Mouse (Mus musculus): ENCODE data around the gene Dars.
"Not testable (repeated sequence)": the region's sequence is repeated elsewhere in the genome, so short reads cannot be mapped to it uniquely, and the experiment has no call there.

The Dars gene

DNA sequence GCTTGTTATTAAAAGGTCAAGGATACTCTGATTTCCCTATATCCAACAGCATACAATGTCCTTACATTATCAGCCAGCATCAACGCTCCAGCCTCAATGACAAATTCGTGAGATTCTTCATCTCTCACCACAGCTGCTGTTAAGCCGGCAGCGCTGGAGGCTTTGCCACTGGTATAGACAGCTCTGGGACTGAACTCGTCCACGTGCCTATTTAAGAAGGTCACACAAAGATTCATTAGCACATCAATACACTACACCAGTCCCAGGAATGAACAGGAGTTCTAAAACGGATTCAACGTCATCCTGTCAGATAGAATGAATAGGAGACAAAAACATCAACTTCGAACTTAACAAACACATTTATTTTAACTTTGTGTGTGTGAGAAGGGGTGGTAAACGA lies 72.9 kb downstream of the Dars start:
- no peak for DNase-seq (ENCODE audit: low spot score in 2 of 2)

DNA sequence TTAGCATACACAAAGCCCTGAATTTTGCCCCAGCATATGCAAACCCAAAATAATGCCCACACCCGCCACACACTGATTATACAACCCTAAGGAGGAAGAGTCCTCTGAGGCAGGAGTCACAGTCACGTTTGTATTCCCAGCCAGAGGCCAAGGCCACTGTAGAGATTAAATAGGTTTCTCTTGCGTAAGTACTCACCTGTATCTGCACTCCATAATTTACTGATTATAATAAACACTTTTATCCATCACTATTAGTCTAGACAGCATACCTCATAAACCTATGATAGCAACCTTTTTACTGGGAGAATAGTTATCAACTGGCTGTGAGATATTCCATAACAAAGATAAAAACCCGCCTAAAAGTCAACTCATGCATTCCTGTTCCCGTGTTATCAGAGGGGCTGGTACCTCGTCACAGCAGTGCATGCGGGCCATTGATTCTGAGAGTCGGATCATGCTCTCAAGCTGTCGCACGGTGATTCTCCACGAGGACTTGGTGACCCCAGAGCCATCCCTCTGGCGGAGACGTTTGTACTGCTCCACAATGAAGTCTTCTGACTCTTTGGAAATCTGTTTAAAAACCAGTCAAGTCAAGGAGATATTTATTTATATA lies 79.4 kb downstream of the Dars start:
- DNase-seq (ENCODE audit: low spot score in 2 of 2), result no peak

DNA sequence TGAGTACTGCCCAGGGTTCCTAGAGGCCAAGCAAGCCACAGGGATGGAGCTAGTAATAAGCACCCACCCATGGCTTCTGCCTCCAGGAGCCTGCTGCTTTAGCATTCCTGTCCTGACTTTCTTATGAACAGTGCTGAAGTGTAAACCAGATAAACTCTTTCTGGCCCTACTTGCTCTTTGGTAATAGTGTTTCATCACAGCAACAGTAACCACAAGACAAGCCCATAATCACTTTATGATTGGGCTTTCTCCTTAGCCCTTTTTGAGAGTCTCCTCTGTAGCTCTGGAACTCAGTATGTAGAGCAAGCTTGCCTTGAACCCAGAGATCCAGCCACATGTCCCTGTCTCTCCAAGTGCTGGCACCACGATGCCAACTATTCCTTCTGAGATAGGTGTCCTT lies 86.9 kb downstream of the Dars start:
- DNase-seq (ENCODE audit: low spot score in 2 of 2), result no peak

DNA sequence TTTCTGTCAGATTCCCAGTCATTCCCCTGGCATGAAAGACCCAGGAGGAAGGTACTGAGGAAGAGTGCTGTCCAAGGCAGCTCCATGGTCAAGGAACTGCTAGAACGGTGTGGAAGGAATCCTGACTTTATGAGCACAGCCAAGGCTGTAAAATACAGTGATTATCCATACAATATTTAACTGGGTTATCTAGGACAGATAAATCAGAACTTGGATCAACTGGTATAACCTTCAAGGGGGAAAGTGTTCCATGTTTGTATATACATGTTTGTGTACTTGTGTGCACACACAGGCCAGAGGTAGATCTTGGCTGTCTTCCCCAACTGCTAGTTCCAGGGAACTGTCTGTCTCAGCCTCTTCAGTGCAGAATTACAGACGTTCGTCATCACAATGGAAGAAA lies 89.0 kb downstream of the Dars start, which contains the start of gene Lct:
Gene Lct, minus strand, starts transcription at position 101 of the 400 bp plus-strand sequence.
- no peak for DNase-seq (ENCODE audit: low spot score in 2 of 2)

DNA sequence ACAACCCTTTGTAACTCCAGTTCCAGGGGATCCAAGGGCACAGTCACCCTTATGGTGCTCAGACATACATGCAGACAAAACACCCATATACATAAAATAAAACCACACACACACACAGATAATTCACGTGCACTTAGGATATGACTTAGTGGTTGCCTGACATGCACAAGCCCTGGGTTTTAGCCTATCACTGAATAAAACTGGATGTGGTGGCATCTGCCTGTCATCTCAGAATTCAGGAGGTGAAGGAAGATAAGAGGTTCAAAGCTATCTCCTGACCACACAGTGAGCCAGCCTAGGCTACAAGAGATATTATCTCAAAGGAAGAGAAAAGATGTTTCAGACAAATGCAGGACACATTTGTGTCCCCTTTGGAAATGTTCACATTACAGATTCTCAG lies 90.0 kb downstream of the Dars start:
- DNase-seq (ENCODE audit: low spot score in 2 of 2), result no peak

DNA sequence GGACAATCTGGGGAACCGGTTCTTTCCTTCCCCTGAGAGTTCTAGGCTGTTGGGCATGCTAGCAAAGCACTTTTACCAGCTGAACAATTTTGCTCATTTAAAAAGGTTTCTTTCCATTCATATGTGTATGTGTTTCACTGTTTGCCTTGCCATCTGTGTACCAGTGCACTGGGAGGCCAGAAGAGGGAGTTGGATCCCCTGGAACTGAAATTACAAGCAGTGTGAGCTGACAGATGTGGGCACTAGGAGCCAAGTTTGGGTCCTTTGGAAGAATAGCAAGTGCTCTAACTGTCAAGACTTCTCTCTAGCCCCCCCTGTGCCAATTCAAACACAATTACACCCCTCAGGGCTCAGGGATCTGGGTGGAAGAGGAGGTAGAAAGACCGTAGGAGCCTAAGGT lies 92.4 kb downstream of the Dars start:
- no peak for DNase-seq (ENCODE audit: low spot score in 2 of 2)

DNA sequence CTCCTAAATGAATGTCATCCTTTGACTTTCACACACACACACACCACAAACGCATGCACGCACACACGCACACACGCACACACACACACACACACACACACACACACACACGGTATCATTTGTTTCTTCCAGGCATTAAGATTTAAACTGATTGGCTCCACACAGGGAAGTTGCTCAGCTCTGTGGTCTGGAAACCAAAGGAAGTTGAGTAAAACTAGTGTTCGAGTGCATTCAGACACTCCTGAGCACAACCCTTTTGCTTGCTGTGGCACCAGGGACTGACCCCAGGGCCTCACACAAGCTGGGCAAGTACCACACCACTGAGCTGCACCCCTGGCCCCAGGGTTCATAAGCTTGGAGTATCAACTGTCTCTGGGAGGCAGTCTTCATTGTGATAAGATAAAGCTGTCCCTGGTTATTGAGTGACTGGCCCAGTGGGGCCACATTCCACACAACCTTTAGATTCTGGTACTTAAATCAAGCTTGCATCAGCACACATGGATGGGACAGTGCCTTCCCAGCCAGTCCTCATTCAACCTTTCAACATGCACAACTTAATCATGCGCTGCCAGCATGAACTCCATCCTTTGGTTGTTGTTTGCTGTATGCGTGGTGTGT lies 94.0 kb downstream of the Dars start:
- DNase-seq (ENCODE audit: low spot score in 2 of 2), result no peak

DNA sequence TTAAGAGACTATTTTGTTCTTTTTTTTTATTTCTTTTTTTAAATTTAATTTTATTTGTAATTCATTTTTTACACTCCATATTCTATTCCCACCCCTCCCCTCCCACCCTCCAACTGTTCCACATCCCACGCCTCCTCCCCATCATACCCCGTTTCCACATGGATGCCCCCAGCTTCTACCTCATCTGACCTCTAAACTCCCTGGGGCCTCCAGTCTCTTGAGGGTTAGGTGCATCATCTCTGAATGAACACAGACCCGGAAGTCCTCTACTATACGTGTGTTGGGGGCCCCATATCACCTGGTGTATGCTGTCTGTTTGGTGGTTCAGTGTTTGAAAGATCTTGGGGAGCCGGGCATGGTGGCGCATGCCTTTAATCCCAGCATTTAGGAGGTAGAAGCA lies 97.9 kb downstream of the Dars start:
- not testable (repeated sequence) for DNase-seq (ENCODE audit: low spot score in 2 of 2)

DNA sequence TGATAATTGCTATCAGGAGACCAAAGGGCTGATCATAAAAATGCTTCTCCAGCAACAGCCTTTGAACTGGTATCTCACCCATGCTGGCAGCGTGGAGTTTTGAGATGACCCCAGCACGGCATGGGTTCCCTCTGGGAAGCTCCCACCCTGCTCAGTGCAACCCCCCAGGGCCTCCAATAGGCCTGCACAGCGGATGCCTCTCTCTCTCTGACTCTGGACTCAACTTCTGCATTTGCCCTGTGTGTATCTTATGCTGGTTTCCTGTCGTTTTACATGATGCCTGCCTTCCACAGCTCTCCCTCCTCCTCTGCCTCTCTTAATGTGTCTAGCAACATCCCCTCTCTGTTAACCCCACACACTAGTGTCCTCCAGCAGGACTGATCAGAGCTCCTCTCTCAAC lies 102.5 kb downstream of the Dars start:
- DNase-seq (ENCODE audit: low spot score in 2 of 2), result no peak

All from urinary bladder, postnatal 36 days (tissue).